Mouse (Mus musculus) inflammation-experienced regulatory T-cells, adult 6 months (primary cell): ENCODE measurements around the gene Tex14. TPM values are rescaled to one million over a fixed set of nuclear protein-coding genes. Genes with fewer than 3 reads are reported as not detected.
"Not testable (repeated sequence)": the region's sequence is repeated elsewhere in the genome, so short reads cannot be mapped to it uniquely, and the experiment has no call there.

ENCODE experiments used
- ATAC-seq: one replicate; pipeline ENCODE4 v1.8.0; 2017
- polyA plus RNA-seq, 3 experiments: library from polyadenylated mRNA; unstranded; fragments of 100-300 nt; shearing (Covaris generic); gene quantifications; one replicate each; pipeline ENCODE4 v1.2.1; 2017

Gene Tex14
- polyA plus RNA-seq, 3 experiments from 2014 or later = 0.34 to 0.60 TPM; not detected in 1

DNA sequence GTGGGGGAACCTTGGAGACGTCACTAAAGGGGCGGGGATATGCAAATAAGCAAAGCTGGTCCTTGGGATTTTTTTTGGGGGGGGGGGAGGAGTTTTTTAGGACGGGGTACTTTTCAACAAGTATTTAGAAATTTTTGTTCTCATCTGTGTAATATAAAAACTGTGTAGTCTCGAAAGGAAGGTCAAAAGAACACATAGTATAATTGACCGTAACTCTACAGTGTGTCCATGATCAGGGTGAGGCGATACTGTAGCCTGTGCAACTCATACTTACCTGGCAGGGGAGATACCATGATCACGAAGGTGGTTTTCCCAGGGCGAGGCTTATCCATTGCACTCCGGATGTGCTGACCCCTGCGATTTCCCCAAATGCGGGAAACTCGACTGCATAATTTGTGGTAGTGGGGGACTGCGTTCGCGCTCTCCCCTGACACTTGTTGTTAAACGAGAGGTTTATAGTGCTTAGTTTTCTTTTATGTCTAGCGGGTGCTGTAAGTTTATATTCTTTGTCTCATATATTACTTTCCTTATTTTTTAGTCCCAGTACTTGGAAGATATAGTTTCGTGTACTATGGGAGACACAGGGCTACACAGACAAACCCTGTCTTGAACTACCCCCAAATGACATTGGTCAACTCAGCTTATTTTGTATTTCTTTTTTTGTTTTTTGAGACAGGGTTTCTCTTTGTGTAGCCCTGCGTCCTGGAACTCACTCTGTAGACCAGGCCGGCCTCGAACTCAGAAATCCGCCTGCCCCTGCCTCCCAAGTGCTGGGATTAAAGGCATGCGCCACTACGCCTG is 21.8 kb downstream of the Tex14 start:
- ATAC-seq = peak; percentile 33

DNA sequence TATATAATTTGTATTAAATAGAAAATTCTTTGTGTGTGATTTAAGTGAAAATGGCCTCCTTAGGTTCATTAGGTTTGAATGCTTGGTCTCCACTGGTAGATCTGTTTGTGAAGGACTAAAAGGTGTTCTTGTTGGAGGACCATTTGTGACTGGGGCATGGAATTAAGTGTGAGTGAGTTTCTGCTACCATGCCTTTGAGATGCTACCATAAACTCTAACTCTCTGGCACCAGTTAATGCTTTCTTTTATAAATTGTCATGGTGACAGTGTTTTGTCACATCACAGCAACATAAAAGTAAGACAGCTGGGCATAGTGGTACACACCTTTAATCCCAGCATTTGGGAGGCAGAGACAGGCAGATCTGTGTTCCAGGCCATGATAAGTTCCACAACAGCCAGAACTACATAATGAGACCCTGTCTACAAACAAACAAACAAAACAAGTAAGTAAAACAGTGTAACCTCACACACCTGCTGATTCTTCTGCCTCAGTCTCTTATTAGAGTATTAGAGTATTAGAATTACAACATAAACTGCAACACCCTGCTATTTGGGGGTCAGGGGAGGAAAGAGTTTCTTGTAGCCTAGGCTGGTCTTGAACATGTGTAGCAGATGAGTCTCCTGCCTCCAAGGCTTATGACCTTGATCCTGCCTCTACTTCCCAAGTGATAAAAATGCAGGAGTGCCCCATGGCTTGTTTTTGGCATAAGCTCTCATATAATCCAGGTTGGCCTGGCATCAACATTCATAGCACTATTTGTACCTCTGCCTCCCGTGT is 22.6 kb downstream of the Tex14 start:
- no peak for ATAC-seq

DNA sequence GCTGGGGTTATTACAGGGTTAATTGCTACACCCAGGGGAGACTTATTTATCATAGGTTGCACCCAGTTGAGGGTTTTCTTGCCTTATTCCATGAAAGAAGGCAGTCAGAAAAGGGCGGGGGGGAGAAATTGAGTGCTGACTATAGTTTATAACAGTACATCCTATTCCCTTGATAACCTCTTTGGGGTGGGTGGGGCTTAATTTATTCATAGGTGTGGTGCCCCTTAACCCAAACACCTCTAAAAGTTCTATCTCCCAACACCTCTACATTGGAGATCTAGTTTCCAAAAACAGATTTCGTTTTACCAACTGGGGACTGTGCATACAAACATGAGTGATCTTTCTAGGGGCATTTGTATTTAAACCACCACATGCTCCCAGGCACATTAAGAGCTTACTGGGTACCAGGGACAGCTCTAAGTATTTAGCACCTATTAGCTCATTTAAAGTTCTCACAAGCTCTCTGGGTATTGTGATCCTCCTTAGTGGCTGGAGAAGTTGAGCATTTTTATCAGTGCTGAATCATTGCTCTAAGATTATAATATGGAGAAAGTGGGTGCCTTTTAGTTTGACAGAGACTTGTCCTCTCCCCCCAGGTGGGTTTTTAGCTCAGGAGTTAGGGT is 23.3 kb downstream of the Tex14 start:
- ATAC-seq = no peak

DNA sequence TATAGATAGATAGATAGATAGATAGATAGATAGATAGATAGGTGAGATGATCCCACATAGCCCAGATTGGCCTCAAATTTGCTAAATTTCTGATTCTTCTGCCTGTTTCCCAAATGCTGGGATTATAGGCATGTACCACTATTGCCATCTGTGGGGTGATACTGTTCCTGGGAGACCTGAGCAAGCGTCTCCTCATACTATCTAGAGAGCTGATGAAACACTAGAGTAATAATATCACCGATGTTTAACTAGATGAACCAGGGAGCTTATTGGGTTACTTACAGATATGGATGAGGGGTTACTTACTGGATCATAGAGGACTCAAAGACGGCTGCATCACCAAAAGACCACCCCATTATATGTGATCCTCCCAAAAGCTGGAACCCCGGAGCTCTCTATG is 24.5 kb downstream of the Tex14 start:
- no peak for ATAC-seq

DNA sequence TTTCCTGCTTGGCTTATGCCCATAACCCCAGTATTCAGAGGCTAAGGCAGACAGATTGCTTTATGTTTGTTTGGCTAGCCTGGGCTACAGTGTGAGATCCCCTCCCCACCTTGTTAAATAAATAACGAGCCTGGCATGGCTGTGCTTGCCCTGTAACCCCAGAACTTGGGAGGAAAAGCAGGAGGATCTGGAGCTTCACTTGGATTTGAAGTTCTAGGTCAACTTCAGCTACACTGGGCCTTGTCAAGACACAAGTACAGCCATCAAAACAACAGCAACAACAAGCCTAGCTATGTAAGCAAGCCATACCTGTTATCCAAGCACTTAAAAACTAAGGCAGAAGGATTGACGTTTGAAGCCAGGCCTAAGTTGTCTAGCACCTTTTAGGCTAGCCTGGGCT is 25.5 kb downstream of the Tex14 start:
- no peak for ATAC-seq

DNA sequence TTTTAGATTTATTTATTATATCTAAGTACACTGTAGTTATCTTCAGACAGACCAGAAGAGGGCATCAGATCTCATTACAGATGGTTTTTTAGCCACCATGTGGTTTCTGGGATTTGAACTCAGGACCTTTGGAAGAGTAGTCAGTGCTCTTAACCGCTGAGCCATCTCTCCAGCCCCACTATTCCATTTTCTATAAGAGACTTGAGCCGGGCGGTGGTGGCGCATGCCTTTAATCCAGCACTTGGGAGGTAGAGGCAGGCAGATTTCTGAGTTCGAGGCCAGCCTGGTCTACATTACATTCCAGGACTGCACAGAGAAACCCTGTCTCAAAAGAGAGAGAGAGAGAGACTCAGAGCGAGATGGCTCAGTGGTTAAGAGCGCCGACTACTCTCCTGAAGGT is 26.9 kb downstream of the Tex14 start:
- ATAC-seq = not testable (repeated sequence)

DNA sequence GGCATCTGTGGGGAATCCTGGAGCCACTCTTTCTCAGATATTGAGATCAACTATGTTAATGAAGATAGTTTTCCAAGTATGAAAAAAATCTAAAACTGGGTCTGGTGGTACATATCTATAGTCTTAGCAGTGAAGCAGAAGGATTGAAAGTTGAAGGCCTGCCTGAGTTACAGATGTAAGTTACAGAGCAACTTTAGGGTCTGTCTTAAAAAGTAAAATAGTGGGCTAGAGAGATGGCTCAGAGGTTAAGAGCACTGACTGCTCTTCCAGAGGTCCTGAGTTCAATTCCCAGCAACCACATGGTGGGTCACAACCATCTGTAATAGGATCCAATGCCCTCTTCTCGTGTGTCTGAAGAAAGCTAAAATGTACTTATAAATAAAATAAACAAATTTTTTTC is 27.6 kb downstream of the Tex14 start:
- no peak for ATAC-seq

DNA sequence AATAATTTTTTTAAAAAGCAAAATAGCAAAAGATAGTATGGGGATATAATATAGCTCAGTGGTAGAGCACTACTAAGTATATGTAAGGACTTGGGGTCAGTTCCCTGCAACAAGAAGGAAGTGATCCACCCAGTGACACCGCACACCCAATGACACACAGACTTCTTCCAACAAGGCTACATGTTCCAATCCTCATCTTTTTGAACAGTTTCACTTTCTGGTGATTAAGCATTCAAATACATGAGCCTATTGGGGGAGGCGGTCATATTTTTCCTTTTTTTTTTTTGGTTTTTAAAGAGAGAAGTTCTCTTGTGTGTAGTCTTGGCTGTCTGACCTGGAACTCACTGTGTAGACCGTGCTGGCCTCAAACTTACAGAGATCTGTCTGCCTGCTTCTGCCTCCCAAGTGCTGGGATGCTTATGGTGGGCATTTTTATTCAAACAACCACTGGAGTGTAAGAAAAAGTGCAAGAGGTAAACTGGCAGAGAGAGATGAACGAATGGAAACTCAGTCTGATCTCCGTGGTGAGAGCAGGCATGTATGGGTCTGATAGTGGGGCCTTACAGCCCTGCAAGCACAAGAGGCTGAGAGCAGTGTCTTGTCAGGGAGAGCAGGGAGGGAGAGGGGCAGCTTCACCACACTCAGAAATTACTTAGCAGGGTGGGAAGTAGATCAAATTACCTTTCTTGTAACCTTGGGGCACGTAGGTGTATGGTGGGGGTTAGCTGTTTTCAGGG is 28.2 kb downstream of the Tex14 start:
- ATAC-seq = no peak

DNA sequence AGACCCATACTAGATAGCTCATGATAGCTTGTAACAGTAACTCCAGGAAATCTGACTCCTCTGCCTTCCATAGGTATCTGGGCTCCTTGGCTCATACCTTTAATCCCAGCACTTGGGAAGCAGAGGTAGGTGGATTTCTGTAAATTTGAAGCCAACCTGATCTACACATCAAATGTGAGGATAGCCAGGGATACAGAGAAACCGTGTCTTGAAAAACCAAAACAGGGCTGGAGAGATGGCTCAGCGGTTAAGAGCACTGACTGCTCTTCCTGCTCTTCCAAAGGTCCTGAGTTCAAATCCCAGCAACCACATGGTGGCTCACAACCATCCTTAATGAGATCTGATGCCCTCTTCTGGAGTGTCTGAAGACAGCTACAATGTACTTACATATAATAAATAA is 30.2 kb downstream of the Tex14 start:
- ATAC-seq = not testable (repeated sequence)

DNA sequence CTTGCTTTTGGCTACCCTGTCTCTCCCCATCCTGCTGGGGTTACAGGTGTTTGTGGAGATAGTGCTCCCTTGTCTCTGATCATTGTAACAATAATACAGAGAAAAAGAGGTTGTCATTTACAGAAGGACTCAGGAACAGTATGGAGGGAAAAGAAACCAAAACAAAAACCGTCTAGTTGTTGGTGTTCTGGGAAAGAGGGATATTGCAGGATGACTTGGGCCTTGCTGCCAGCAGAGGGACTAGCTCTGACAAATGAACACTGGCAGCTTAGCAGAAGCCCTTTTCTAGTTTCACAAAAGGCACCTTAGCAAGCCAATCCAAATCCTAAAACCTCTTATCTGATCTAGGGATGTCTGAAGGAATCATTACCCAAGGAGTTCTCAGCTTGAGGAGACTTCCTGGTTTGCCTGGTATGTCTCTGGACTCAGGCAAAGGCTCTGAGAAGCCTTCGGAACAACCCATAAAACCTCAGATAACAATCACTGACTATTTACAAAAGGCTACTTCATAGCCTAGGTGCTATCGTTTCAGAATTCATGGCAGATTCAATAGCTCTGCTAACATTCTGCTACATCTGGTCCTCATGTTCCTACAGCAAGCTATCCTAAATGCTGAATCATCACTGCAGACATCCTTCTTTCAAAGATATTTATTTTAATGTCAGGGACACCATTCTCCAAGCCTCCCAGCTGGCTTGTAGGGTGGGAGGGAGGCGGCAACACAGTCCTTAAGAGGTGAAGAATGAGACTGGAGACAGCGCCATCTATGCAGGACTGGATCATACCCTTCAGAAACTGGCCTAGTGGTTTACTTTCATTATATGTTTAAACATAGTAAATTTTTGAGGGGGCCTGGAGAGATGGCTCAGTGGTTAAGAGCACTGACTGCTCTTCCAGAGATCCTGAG is 31.7 kb downstream of the Tex14 start:
- ATAC-seq = no peak

DNA sequence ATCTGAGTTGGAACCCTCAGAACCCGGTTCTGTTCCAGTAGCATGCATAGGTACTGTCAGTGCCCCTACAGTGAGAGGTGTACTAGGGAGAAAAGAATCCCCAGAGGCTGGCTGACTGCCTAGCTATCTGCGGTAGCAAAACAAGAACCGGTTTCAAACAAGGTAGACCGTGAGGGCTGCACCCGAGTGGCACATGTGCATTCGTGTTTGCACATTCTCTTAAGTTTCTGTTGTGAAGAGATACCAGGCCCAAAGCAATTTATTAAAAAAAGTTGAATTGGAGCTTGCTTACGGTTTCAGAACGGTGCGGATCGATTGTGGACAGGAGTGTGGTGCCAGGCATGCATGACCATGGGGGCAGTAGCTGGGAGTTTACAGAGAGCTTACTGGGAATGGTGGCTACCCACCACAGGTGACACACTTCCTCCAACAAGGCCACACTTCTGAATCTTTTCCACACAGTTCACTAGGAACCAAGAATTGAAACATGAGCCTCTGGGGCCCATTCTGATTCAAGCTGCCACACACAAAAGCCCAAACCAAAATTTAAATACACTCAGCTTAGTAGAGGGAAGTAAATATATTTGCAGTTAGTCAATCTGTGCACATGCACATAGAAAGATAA is 35.0 kb downstream of the Tex14 start:
- no peak for ATAC-seq

DNA sequence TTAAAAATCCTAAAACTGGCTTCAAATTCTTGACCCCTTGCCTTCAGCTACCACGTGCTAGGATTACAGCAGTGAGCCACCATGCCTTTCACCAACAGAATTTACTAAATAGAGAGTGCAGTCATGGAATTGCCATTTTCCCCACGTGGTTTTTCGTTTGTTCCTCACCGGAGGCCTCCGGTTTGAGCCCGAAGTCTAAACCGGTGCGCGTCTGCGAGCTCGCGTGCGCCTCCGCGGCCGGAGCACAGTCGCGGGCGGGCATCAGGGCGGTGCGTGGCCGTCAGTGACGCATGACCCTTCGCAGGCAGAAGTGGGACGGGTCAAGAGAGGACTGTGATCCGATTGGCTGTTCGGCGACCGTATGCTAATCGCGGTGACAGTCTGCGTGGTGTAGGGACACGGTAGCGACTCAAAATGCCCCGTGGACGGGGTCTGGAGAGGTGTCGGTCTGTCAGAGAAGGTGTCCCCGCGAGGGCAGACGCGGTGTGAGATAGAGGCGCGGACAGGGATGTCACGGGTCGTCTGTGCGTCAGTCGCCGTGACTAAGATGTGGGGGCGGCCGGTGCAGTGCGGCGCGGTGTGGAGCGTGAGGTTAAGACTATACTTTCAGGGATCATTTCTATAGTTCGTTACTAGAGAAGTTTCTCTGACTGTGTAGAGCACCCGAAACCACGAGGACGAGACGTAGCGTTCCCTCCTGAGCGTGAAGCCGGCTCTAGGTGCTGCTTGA is 37.9 kb downstream of the Tex14 start:
- ATAC-seq = peak; percentile 81

DNA sequence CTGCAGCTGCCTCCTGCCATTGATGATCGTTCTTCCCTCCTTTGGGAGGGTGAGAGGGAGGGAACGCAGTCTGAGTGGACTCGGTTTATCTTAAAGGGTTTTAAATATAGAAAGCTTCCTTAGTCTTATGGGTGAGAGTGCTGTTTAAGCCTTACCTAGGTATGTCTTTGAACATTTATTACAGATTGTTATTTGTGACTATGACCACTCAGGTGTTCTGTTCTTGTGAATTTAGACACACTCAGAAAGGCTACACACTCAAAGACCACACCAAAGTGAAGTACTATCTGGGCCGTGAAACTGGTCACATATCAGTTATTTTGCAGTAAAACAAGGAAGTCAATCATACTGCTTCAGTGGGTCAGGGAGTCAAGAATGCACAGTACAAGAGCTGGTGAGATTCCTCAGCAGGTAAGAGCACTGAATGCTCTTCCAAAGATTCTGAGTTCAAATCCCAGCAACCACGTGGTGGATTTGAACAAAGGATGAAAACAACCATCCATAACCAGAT is 38.6 kb downstream of the Tex14 start:
- ATAC-seq = peak; percentile 56

DNA sequence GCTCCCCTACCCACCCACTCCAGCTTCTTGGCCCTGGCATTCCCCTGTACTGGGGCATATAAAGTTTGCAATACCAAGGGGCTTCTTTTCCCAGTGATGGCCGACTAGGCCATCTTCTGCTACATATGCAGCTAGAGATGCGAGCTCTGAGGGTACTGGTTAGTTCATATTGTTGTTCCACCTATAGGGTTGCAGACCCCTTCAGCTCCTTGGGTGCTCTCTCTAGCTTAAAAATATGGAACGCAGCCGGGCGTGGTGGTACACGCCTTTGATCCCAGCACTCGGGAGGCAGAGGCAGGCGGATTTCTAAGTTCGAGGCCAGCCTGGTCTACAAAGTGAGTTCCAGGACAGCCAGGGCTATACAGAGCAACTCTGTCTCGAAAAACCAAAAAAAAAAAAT is 39.2 kb downstream of the Tex14 start:
- not testable (repeated sequence) for ATAC-seq

DNA sequence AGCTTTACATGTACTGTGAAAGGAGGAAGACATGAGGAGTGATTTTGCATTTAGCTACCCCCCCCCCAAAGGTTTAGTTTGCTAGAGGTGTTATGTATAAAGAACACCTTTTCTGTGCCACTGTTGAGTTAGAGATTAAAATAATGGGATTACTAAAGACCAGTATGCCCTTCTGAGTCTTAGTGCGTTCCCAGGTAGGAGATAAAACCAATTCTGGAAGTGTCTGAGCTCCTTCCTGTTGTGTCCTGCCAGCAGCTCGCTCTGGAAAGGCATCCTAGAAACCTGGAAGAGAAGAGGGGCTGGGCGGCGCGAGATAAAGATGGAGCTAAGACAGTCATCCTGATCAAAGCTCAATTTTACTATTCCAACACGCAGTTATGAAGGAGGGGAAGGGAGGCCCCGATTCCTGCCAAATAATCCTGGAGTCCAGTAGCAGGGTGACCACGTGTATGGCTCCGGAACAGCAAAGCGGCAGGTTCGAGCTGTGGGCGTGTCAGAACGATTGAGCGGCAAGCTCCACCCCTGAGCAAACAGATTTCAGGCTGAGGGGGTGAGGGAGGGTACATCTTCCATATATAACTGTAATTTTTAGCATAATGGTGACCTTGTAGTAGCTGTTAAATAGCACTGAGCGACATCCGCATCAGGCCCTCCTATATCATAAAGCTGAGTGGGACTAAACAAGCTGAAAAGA is 40.0 kb downstream of the Tex14 start:
- ATAC-seq = no peak

DNA sequence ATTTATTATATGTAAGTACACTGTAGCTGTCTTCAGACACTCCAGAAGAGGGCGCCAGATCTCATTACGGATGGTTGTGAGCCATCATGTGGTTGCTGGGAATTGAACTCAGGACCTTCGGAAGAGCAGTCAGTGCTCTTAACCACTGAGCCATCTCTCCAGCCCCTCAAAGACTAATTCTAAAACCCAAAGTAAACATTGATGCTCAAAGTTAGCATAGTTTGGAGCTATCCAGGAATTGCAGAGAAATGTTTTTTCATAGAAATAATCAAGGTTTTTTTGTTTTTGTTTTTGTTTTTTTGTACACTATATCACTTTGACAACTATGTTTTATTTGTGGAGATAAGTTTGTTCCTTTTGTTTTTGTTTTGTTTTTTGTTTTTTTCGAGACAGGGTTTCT is 40.7 kb downstream of the Tex14 start:
- ATAC-seq = not testable (repeated sequence)

DNA sequence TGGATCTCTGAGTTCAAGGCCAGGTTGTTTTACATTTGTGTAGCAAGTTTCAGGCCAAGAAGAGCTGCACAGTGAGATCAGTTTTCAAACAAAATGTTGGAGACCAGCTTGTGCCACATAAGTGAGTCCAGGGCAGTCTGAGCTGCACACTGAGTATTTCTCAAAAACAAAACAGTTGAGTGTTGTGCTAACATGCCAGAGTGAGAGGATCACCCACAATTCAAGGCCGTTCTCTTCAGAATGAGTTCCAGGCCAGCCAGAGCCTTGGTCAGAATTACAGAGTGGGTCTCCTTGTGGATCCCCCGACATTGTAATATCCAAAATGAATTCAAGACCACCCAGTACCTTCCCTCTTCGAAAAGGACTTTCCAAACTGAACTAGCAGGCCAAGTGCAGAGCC is 41.3 kb downstream of the Tex14 start:
- ATAC-seq = no peak

DNA sequence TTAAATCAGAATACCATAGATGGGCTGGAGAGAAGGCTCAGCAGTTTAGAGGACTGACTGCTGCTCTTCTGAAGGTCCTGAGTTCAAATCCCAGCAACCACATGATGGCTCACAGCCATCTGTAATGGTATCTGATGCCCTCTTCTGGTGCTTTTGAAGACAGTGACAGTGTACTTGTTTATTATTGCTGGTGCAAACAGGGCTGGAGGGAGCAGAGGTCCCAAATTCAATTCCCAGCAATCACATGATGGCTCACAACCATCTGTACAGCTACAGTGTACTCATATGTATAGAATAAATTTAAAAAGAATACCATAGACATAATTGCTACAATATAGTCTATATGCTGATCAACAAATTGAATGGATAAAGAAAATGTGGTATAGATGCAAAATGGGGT is 42.6 kb downstream of the Tex14 start:
- no peak for ATAC-seq

DNA sequence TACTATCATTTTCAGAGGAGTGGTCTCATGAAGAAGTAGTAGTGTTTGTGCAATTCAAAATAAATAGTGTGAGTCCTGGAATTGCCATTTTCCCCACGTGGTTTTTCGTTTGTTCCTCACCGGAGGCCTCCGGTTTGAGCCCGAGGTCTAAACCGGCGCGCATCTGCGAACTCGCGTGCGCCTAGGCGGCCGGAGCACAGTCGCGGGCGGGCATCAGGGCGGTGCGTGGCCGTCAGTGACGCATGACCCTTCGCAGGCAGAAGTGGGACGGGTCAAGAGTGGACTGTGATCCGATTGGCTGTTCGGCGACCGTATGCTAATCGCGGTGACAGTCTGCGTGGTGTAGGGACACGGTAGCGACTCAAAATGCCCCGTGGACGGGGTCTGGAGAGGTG is 43.2 kb downstream of the Tex14 start:
- ATAC-seq = peak; percentile 64
